Mouse (Mus musculus) gastrocnemius, adult 18-20 months (tissue): Measurements from ENCODE around the gene Ryr3. TPM values are rescaled to one million over a fixed set of nuclear protein-coding genes. Genes with fewer than 3 reads are reported as not detected.

Experiments
- DNase-seq: peaks from one replicate; pipeline ENCODE4 v3.0.0; 2021; ENCODE audit warnings: low spot score
- total RNA-seq, 2 experiments: library from RNA; stranded (reverse); gene quantifications; 2 replicates each; pipeline ENCODE4 v1.2.3; 2021

The Ryr3 gene
- total RNA-seq, 2 experiments from 2014 or later = 0.16 to 0.28 TPM

GRCm38 (mm10) chr2:112799351-112799994 is 417.4 kb downstream of the Ryr3 start:
- DNase-seq = no peak

GRCm38 (mm10) chr2:112781631-112782030 is 435.3 kb downstream of the Ryr3 start:
- no peak for DNase-seq

- peak; percentile 58 for DNase-seq
Observed at GRCm38 (mm10) chr2:112774762-112775161, 442.1 kb downstream of the Ryr3 start.

GRCm38 (mm10) chr2:112767665-112768064 is 449.2 kb downstream of the Ryr3 start:
- no peak for DNase-seq

- DNase-seq = peak; percentile 15
Observed at GRCm38 (mm10) chr2:112765046-112765445, 451.9 kb downstream of the Ryr3 start.

GRCm38 (mm10) chr2:112764274-112764673 is 452.6 kb downstream of the Ryr3 start:
- no peak for DNase-seq

- DNase-seq = no peak
Observed at GRCm38 (mm10) chr2:112762006-112762405, 454.9 kb downstream of the Ryr3 start.

- DNase-seq = peak; percentile 4
Observed at GRCm38 (mm10) chr2:112761196-112761913, 455.5 kb downstream of the Ryr3 start.

- no peak for DNase-seq
Observed at GRCm38 (mm10) chr2:112760692-112761091, 456.2 kb downstream of the Ryr3 start.

GRCm38 (mm10) chr2:112759678-112760077 is 457.2 kb downstream of the Ryr3 start:
- DNase-seq = no peak

- DNase-seq = no peak
Observed at GRCm38 (mm10) chr2:112758732-112759131, 458.2 kb downstream of the Ryr3 start.

GRCm38 (mm10) chr2:112753316-112753715 is 463.6 kb downstream of the Ryr3 start:
- no peak for DNase-seq

GRCm38 (mm10) chr2:112751416-112751815 is 465.5 kb downstream of the Ryr3 start:
- DNase-seq = no peak

GRCm38 (mm10) chr2:112748532-112748931 is 468.4 kb downstream of the Ryr3 start:
- no peak for DNase-seq

- no peak for DNase-seq
Observed at GRCm38 (mm10) chr2:112732942-112733341, 484.0 kb downstream of the Ryr3 start.

- no peak for DNase-seq
Observed at GRCm38 (mm10) chr2:112727842-112728241, 489.1 kb downstream of the Ryr3 start.

- no peak for DNase-seq
Observed at GRCm38 (mm10) chr2:112721217-112721616, 495.7 kb downstream of the Ryr3 start.

- no peak for DNase-seq
Observed at GRCm38 (mm10) chr2:112720715-112721114, 496.2 kb downstream of the Ryr3 start.

- DNase-seq = no peak
Observed at GRCm38 (mm10) chr2:112714648-112715047, 502.2 kb downstream of the Ryr3 start.

- DNase-seq = no peak
Observed at GRCm38 (mm10) chr2:112681817-112682216, 535.1 kb downstream of the Ryr3 start.

GRCm38 (mm10) chr2:112677246-112677645 is 539.6 kb downstream of the Ryr3 start:
- no peak for DNase-seq

GRCm38 (mm10) chr2:112676721-112677120 is 540.2 kb downstream of the Ryr3 start:
- DNase-seq = peak; percentile 58

GRCm38 (mm10) chr2:112676175-112676574 is 540.7 kb downstream of the Ryr3 start:
- DNase-seq = no peak
